10 mouse cellular contexts compared by ENCODE assay signal in the genomic region with DNA sequence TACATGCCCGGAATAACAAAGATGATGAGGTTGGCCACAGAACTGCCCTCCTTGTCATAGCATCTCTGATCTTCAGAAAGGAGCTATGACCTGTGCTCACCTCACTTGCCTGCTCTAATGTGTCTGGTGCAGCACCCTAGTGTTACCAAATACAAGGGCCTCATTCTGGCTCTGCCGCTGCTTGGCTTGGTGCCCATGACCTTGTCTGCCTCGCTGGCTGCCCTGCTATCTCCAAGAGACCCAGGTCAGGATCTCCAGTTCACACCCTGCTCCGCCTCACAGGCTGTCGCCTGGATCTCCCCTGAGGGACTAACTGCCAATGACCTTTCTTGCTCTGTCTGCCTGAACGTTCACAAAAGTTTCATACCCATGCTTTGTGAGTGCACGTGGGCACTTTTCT. TPM values are rescaled to one million over a fixed set of nuclear protein-coding genes. Genes with fewer than 3 reads are reported as not detected.
DNase-seq lines count a peak whose midpoint lies in the region; ATAC-seq lines count a peak whose summit lies in the region.
"Had no signal": no experiment of that assay in that cellular context is flagged by ENCODE, and none has a peak within 500 bp of the region (broad histone marks: within the 10 kb centered on the region; RNA-seq: fewer than 3 reads in every experiment).

No protein-coding gene starts in this region.

- H3K4me2 ChIP-seq in hindbrain, embryonic 11.5 days (replicated peaks; ENCODE audit: low read depth, low read length): no peak overlapping the region
- H3K4me2 ChIP-seq in heart, embryonic 11.5 days: peak overlapping the region; percentile 64; the same call in 1 of the 2 replicates
- H3K4me2 ChIP-seq in neural tube, embryonic 13.5 days: no peak overlapping the region

- H3K4me1 ChIP-seq in hindbrain, embryonic 10.5 days (replicated peaks): peaks cover 79% of the 10 kb centered on the region
- peaks cover 27% of the 10 kb centered on the region for H3K4me1 ChIP-seq in hindbrain, embryonic 11.5 days (replicated peaks; ENCODE audit: control insufficient read depth, insufficient read depth, low read length)
- H3K4me1 ChIP-seq in heart, embryonic 11.5 days (ENCODE audit: control insufficient read depth, insufficient read depth, low read length): peaks cover 64% of the 10 kb centered on the region
- H3K4me1 ChIP-seq in neural tube, embryonic 13.5 days (replicated peaks): peaks cover 65% of the 10 kb centered on the region

- no peaks in the 10 kb centered on the region for H3K27me3 ChIP-seq in hindbrain, embryonic 10.5 days (ENCODE audit: insufficient read depth, poor library complexity, severe bottlenecking)
- H3K27me3 ChIP-seq in hindbrain, embryonic 11.5 days (ENCODE audit: control insufficient read depth, insufficient read depth, low read length): no peaks in the 10 kb centered on the region
- no peaks in the 10 kb centered on the region for H3K27me3 ChIP-seq in heart, embryonic 11.5 days (ENCODE audit: control insufficient read depth, insufficient read depth, low read length)
- H3K27me3 ChIP-seq in neural tube, embryonic 13.5 days: no peaks in the 10 kb centered on the region
- H3K27me3 ChIP-seq: CH12.LX; neural tube, embryonic 12.5 days had no signal

- no peak overlapping the region for H3K4me3 ChIP-seq in hindbrain, embryonic 10.5 days
- no peak overlapping the region for H3K4me3 ChIP-seq in hindbrain, embryonic 11.5 days (ENCODE audit: low read depth, low read length)
- no peak overlapping the region for H3K4me3 ChIP-seq in heart, embryonic 11.5 days (ENCODE audit: low read depth, low read length)
- H3K4me3 ChIP-seq in neural tube, embryonic 13.5 days: no peak overlapping the region
- H3K4me3 ChIP-seq: neural tube, embryonic 12.5 days had no signal

- 65% methylated on average over 7 of the region's 7 CpGs for WGBS in hindbrain, embryonic 10.5 days
- WGBS in hindbrain, embryonic 11.5 days: 54% methylated on average over 7 of the region's 7 CpGs
- 36% methylated on average over 7 of the region's 7 CpGs for WGBS in heart, embryonic 11.5 days (ENCODE audit: insufficient replicate concordance)
- 56% methylated on average over 7 of the region's 7 CpGs for WGBS in neural tube, embryonic 13.5 days

- no peaks in the 10 kb centered on the region for H3K9me3 ChIP-seq in hindbrain, embryonic 10.5 days
- no peaks in the 10 kb centered on the region for H3K9me3 ChIP-seq in hindbrain, embryonic 11.5 days (ENCODE audit: control insufficient read depth, low read length)
- no peaks in the 10 kb centered on the region for H3K9me3 ChIP-seq in heart, embryonic 11.5 days (replicated peaks; ENCODE audit: control insufficient read depth, low read length)
- H3K9me3 ChIP-seq in neural tube, embryonic 13.5 days: no peaks in the 10 kb centered on the region
- H3K9me3 ChIP-seq: neural tube, embryonic 12.5 days had no signal

- peak overlapping the region; percentile 99 for H3K27ac ChIP-seq in hindbrain, embryonic 10.5 days
- H3K27ac ChIP-seq in hindbrain, embryonic 11.5 days (ENCODE audit: low read depth, low read length): no peak overlapping the region
- peak overlapping the region; percentile 100 for H3K27ac ChIP-seq in heart, embryonic 11.5 days (ENCODE audit: low read depth, low read length)
- peak overlapping the region; percentile 90 for H3K27ac ChIP-seq in neural tube, embryonic 13.5 days (replicated peaks)
- H3K27ac ChIP-seq: neural tube, embryonic 12.5 days had no signal

- DNase-seq in hindbrain, embryonic 10.5 days (ENCODE audit: low spot score): no peak
- no peak for DNase-seq in hindbrain, embryonic 11.5 days (ENCODE audit: low spot score)
- peak; percentile 65 to 70 for DNase-seq in kidney, postnatal 25 days
- DNase-seq in urinary bladder, postnatal 14 days (ENCODE audit: low spot score): no peak

- no peaks in the 10 kb centered on the region for H3K36me3 ChIP-seq in hindbrain, embryonic 10.5 days
- no peaks in the 10 kb centered on the region for H3K36me3 ChIP-seq in hindbrain, embryonic 11.5 days (ENCODE audit: control insufficient read depth, insufficient read depth, low read length)
- H3K36me3 ChIP-seq in heart, embryonic 11.5 days (ENCODE audit: control insufficient read depth, insufficient read depth, low read length): no peaks in the 10 kb centered on the region
- H3K36me3 ChIP-seq in neural tube, embryonic 13.5 days: no peaks in the 10 kb centered on the region
- H3K36me3 ChIP-seq: neural tube, embryonic 12.5 days had no signal

- no peak for ATAC-seq in hindbrain, embryonic 11.5 days (ENCODE audit: low FRiP score)
- no peak for ATAC-seq in heart, embryonic 11.5 days (replicated peaks; ENCODE audit: insufficient number of reproducible peaks, low FRiP score, low TSS enrichment)
- no peak for ATAC-seq in neural tube, embryonic 13.5 days (ENCODE audit: low read depth)
- ATAC-seq in cerebellum, adult (ENCODE audit: insufficient number of reproducible peaks, low FRiP score, low TSS enrichment): no peak
- ATAC-seq in activated CD4-positive, CD25-positive, alpha-beta regulatory T cell, adult 4 months: no peak

- H3K9ac ChIP-seq in hindbrain, embryonic 11.5 days (ENCODE audit: low read depth, low read length): no peak overlapping the region
- H3K9ac ChIP-seq in heart, embryonic 11.5 days (ENCODE audit: low read depth, low read length): peak overlapping the region; percentile 64; the same call in 1 of the 2 replicates
- no peak overlapping the region for H3K9ac ChIP-seq in neural tube, embryonic 13.5 days
- H3K9ac ChIP-seq: neural tube, embryonic 12.5 days had no signal

RNA-seq across cellular contexts. Expression of a gene that starts 4.2 kb away (rescaled TPM):
- polyA plus RNA-seq in hindbrain, embryonic 10.5 days (2016; fragmentation: Nextera tagmentation; extraction: Ambion mirVana): 861 and 996 TPM in 2 replicates
- 245 and 269 TPM in 2 replicates for polyA plus RNA-seq in hindbrain, embryonic 11.5 days (2014; fragmentation: Nextera tagmentation; extraction: Ambion mirVana)
- polyA plus RNA-seq in heart, embryonic 11.5 days (2014; fragmentation: Nextera tagmentation; extraction: Ambion mirVana): 442 and 580 TPM in 2 replicates
- 462 and 484 TPM in 2 replicates for polyA plus RNA-seq in neural tube, embryonic 13.5 days (2015; fragmentation: Nextera tagmentation; extraction: Ambion mirVana)
- not detected for polyA plus RNA-seq in activated CD4-positive, CD25-positive, alpha-beta regulatory T cell, adult 4 months (2017; shearing (Covaris generic))

RNA-seq across cellular contexts. Expression of a gene that starts 24.0 kb away (rescaled TPM):
- polyA plus RNA-seq in hindbrain, embryonic 10.5 days (2016; fragmentation: Nextera tagmentation; extraction: Ambion mirVana): 33.8 and 43.8 TPM in 2 replicates
- 23.0 and 25.9 TPM in 2 replicates for polyA plus RNA-seq in hindbrain, embryonic 11.5 days (2014; fragmentation: Nextera tagmentation; extraction: Ambion mirVana)
- 20.0 and 20.8 TPM in 2 replicates for polyA plus RNA-seq in heart, embryonic 11.5 days (2014; fragmentation: Nextera tagmentation; extraction: Ambion mirVana)
- 53.0 and 59.8 TPM in 2 replicates for polyA plus RNA-seq in neural tube, embryonic 13.5 days (2015; fragmentation: Nextera tagmentation; extraction: Ambion mirVana)
- polyA plus RNA-seq in activated CD4-positive, CD25-positive, alpha-beta regulatory T cell, adult 4 months (2017; shearing (Covaris generic)): 10 to 100 TPM in 1 of 2 experiments, 1 to 10 TPM in 1; 9.7 to 14.7 TPM

Comparison
In these comparisons a context has a peak if more than half of its experiments do, and no peak if none do; other contexts are left out.
1. DNase-seq: peak in kidney, postnatal 25 days (2 of 2); none in hindbrain, embryonic 10.5 days (single experiment), hindbrain, embryonic 11.5 days (single experiment) and urinary bladder, postnatal 14 days (single experiment).
2. RNA of a gene that starts 4.2 kb away (polyA plus RNA-seq): 861 to 996 TPM in hindbrain, embryonic 10.5 days, 462 to 484 TPM in neural tube, embryonic 13.5 days, 442 to 580 TPM in heart, embryonic 11.5 days and 245 to 269 TPM in hindbrain, embryonic 11.5 days; not detected in activated CD4-positive, CD25-positive, alpha-beta regulatory T cell, adult 4 months; every median in the first group is over 100 times any median in the second.